Mouse (Mus musculus): ENCODE results near the gene Clcn7.

Gene Clcn7

GRCm38 (mm10) chr17:25127681-25128080, 5.5 kb upstream of the Clcn7 start:
- in situ Hi-C loops (cut with MboI, MseI) = no loop called here

GRCm38 (mm10) chr17:25130060-25130459, 3.1 kb upstream of the Clcn7 start:
- in situ Hi-C loops (cut with MboI, MseI) = no loop called here

- in situ Hi-C loops (cut with MboI, MseI) = no loop called here
Measured at GRCm38 (mm10) chr17:25135622-25136021, 2.4 kb downstream of the Clcn7 start.

- in situ Hi-C loops (cut with MboI, MseI) = no loop called here
Measured at GRCm38 (mm10) chr17:25138803-25139202, 5.6 kb downstream of the Clcn7 start.

- in situ Hi-C loops (cut with MboI, MseI) = no loop called here
Measured at GRCm38 (mm10) chr17:25139960-25140359, 6.8 kb downstream of the Clcn7 start.

GRCm38 (mm10) chr17:25162161-25162560, 29.0 kb downstream of the Clcn7 start, which contains the start of gene Ccdc154:
Gene Ccdc154 (plus strand): TSS chr17:25162461.
- in situ Hi-C loops (cut with MboI, MseI) = no loop called here

- in situ Hi-C loops (cut with MboI, MseI) = no loop called here
Measured at GRCm38 (mm10) chr17:25163387-25163786, 30.2 kb downstream of the Clcn7 start.

- in situ Hi-C loops (cut with MboI, MseI) = no loop called here
Measured at GRCm38 (mm10) chr17:25164770-25165169, 31.6 kb downstream of the Clcn7 start.

- in situ Hi-C loops (cut with MboI, MseI) = no loop called here
Measured at GRCm38 (mm10) chr17:25165970-25166671, 32.9 kb downstream of the Clcn7 start.

GRCm38 (mm10) chr17:25169706-25170105, 36.5 kb downstream of the Clcn7 start:
- in situ Hi-C loops (cut with MboI, MseI) = no loop called here

- in situ Hi-C loops (cut with MboI, MseI) = no loop called here
Measured at GRCm38 (mm10) chr17:25172558-25172957, 39.4 kb downstream of the Clcn7 start.

- in situ Hi-C loops (cut with MboI, MseI) = no loop called here
Measured at GRCm38 (mm10) chr17:25175411-25175810, 42.2 kb downstream of the Clcn7 start, which contains the start of gene Gm38655. Gene Gm38655 (minus strand): TSS chr17:25175471.

GRCm38 (mm10) chr17:25183232-25183631, 50.0 kb downstream of the Clcn7 start:
- in situ Hi-C loops (cut with MboI, MseI) = loop anchor here (10.0 kb wide), 1 partner anchor 728 kb away; no protein-coding TSS in a partner anchor

GRCm38 (mm10) chr17:25184129-25184691, 51.0 kb downstream of the Clcn7 start, which contains the start of gene BC003965:
Gene BC003965 (plus strand): TSS chr17:25184554.
- in situ Hi-C loops (cut with MboI, MseI) = loop anchor here (10.0 kb wide), 1 partner anchor 729 kb away; no protein-coding TSS in a partner anchor

- in situ Hi-C loops (cut with MboI, MseI) = loop anchor here (5.0 to 10.0 kb wide), 2 partner anchors 87 to 730 kb away; partner anchors contain the start of gene Ube2i
Measured at GRCm38 (mm10) chr17:25184961-25185360, 51.8 kb downstream of the Clcn7 start.

GRCm38 (mm10) chr17:25187784-25188149, 54.6 kb downstream of the Clcn7 start:
- in situ Hi-C loops (cut with MboI, MseI) = loop anchor here (5.0 to 10.0 kb wide), 2 partner anchors 85 to 733 kb away; partner anchors contain the start of gene Ube2i

GRCm38 (mm10) chr17:25188150-25189031, 55.2 kb downstream of the Clcn7 start, which contains the start of gene Unkl:
Gene Unkl (plus strand): TSS chr17:25188397.
- in situ Hi-C loops (cut with MboI, MseI) = loop anchor here (5.0 to 10.0 kb wide), 2 partner anchors 84 to 734 kb away; partner anchors contain the start of gene Ube2i

- in situ Hi-C loops (cut with MboI, MseI) = loop anchor here (5.0 to 10.0 kb wide), 2 partner anchors 83 to 734 kb away; partner anchors contain the start of gene Ube2i
Measured at GRCm38 (mm10) chr17:25189091-25189490, 55.9 kb downstream of the Clcn7 start.

- in situ Hi-C loops (cut with MboI, MseI) = no loop called here
Measured at GRCm38 (mm10) chr17:25202401-25202800, 69.2 kb downstream of the Clcn7 start.

GRCm38 (mm10) chr17:25210006-25210405, 76.8 kb downstream of the Clcn7 start:
- in situ Hi-C loops (cut with MboI, MseI) = no loop called here

GRCm38 (mm10) chr17:25210680-25211466, 77.7 kb downstream of the Clcn7 start:
- in situ Hi-C loops (cut with MboI, MseI) = no loop called here

Measured in regulatory T cell (primary cell).